Mouse (Mus musculus): ENCODE results near the gene Olfr1019.

Olfr1019 gene

GRCm38 (mm10) chr2:85845383-85845782 is at the start of gene Olfr1019:
Gene Olfr1019, minus strand, starts transcription at chr2:85845483.
- DNase-seq (ENCODE audit: low spot score), result no peak

DNA sequence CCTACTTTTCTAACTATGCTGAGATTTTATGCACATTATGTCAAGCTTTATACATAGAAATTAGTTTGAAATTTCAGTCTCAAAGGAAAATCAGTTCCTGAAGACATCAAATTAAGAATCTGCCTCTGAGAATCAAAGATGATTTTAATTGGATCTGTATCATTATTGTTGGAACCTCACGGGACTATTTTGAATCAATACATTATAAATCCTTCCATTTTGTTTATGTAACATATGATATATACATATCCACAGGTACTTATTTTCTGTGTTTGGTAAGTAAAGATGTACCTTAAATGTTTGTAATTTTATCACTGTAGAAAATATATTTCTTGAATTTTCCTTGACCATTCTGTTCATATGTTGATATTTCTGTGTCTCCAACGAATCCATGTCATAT is 40.1 kb upstream of the Olfr1019 start, which contains the start of gene Olfr1023:
TSS of gene Olfr1023 (plus strand) at position 301 of the 400 bp plus-strand sequence.
- DNase-seq (ENCODE audit: low spot score), result no peak

GRCm38 (mm10) chr2:85868294-85868693 is 23.0 kb upstream of the Olfr1019 start, which contains the start of gene Olfr1022:
Gene Olfr1022, plus strand, starts transcription at chr2:85868594.
- no peak for DNase-seq (ENCODE audit: low spot score)

DNA sequence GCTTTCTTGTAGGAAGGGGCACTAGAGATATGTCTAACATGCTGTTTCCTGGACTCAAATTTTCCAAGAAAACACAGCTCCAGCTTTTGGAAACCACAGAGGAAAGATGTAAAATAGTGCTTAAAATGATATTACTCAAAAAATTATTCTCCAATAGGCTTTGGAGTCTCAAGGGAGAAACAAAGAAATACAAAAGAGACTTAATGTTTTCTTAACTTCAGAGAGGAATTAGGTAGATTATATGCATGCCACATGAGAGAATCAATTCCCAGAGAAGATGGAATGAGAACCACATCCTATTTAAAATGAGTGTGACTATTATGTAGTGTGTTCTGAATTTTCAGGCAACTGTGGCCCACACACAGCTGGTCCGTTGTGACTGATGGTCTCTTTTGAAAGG is 1.4 kb upstream of the Olfr1019 start, which contains the start of gene Olfr1020:
TSS of gene Olfr1020 (plus strand) at position 301 of the 400 bp plus-strand sequence.
- no peak for DNase-seq (ENCODE audit: low spot score)

- no peak for DNase-seq (ENCODE audit: low spot score)
Observed at GRCm38 (mm10) chr2:85818179-85818578, 27.1 kb downstream of the Olfr1019 start, which contains the start of gene Olfr1018. Gene Olfr1018, plus strand, starts transcription at chr2:85818479.

DNA sequence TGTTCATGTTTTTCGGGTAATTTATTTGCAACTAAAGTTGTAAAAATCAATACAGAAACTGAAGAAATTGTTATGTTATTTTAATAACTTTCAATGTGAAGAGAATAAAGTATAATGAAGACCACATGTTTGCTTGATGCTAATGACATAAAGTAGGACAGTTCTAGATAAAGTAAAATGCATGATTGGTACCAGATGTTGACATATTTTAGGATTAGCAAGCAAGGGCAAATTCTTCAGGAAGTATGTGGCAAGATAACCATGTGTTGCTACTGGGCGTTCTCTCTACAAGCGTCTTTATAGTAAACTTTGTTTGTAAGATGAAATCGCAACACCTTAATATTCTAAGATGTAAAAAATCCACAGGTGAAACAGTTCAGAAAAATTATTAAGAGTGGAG is 40.8 kb downstream of the Olfr1019 start:
- peak; percentile 28 for DNase-seq (ENCODE audit: low spot score)

DNA sequence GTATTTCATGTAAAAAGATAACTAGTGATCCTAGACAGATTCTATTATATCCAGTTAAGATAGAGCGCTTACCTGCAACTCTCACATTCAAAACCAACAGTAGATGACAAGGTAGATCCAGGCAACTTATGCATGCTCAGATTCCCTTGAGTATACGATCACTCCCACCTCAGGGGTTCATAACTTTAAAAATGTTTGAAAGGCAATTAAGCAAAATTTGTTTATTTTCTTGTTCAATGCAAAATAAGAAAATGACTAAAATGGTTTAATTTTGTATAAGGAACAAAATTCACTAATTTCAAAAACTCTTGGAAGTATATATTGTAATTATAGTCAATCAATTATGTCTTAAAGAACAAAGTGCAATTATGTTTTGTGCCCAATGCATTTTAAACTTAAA is 42.8 kb downstream of the Olfr1019 start, which contains the start of gene Olfr1016:
TSS of gene Olfr1016 (minus strand) at position 101 of the 400 bp plus-strand sequence.
- DNase-seq (ENCODE audit: low spot score), result no peak

- no peak for DNase-seq (ENCODE audit: low spot score)
Observed at GRCm38 (mm10) chr2:85792331-85792730, 53.0 kb downstream of the Olfr1019 start.

Measured in embryo, embryonic 10 days (tissue).